Mouse (Mus musculus) heart, postnatal 36 days (tissue): ENCODE data around the gene Gm20521. TPM values are rescaled to one million over a fixed set of nuclear protein-coding genes. Genes with fewer than 3 reads are reported as not detected.

Source experiments
- DNase-seq, 2 experiments: peaks; one replicate each; pipeline ENCODE4 v3.0.0; 2021 to 2022
- intact Hi-C: fragments of 180-260 bp; cut with DNase I; formaldehyde crosslinking; loops from one replicate; pipeline ENCODE4 v1.15.1; 2025
- total RNA-seq, 2 experiments: library from RNA; stranded (reverse); gene quantifications; 2 replicates each; pipeline ENCODE4 v1.2.3; 2021

The Gm20521 gene
- 1 to 10 TPM; 3.5 to 6.6 TPM for total RNA-seq

GRCm38 (mm10) chr14:54883154-54884021 lies at the start of gene Gm20521, which contains the start of gene Bcl2l2:
TSS of gene Gm20521 (plus strand) at chr14:54883441.
TSS of gene Bcl2l2 (plus strand) at chr14:54883377.
- intact Hi-C loops: loop anchor here (10.0 kb wide), 1 partner anchor 629 kb away; the partner anchor contains the start of genes Abhd4 and Dad1
- peak; percentile 80 to 82 for DNase-seq

GRCm38 (mm10) chr14:54843461-54843860 lies 39.8 kb upstream of the Gm20521 start:
- intact Hi-C loops: loop anchor here (1.0 to 5.0 kb wide), 4 partner anchors 95 to 259 kb away; no protein-coding TSS in a partner anchor
- DNase-seq: peak in 1 of 2 experiments; percentile 5

- intact Hi-C loops: no loop called here
- no peak for DNase-seq
Observed at GRCm38 (mm10) chr14:54855726-54856125, 27.5 kb upstream of the Gm20521 start.

- intact Hi-C loops: no loop called here
- DNase-seq: no peak
Observed at GRCm38 (mm10) chr14:54856703-54857102, 26.5 kb upstream of the Gm20521 start.

GRCm38 (mm10) chr14:54857891-54858290 lies 25.4 kb upstream of the Gm20521 start:
- intact Hi-C loops: no loop called here
- no peak for DNase-seq

- intact Hi-C loops: loop anchor here (1.0 to 5.0 kb wide), 2 partner anchors 146 to 227 kb away; no protein-coding TSS in a partner anchor
- peak; percentile 40 to 74 for DNase-seq
Observed at GRCm38 (mm10) chr14:54860511-54860910, 22.7 kb upstream of the Gm20521 start.

- intact Hi-C loops: loop anchor here (5.0 kb wide), 1 partner anchor 224 kb away; no protein-coding TSS in a partner anchor
- peak; percentile 89 to 91 for DNase-seq
Observed at GRCm38 (mm10) chr14:54863501-54864312, 19.5 kb upstream of the Gm20521 start.

- no peak for DNase-seq
- intact Hi-C loops: loop anchor here (5.0 kb wide), 1 partner anchor 223 kb away; no protein-coding TSS in a partner anchor
Observed at GRCm38 (mm10) chr14:54864313-54865036, 18.8 kb upstream of the Gm20521 start.

- intact Hi-C loops: loop anchor here (2.0 kb wide), 1 partner anchor 27 kb away; the partner anchor contains the start of gene Pabpn1
- DNase-seq: no peak
Observed at GRCm38 (mm10) chr14:54865626-54866025, 17.6 kb upstream of the Gm20521 start.

- intact Hi-C loops: loop anchor here (2.0 kb wide), 1 partner anchor 27 kb away; the partner anchor contains the start of gene Pabpn1
- no peak for DNase-seq
Observed at GRCm38 (mm10) chr14:54866268-54866667, 17.0 kb upstream of the Gm20521 start.

GRCm38 (mm10) chr14:54866936-54867335 lies 16.3 kb upstream of the Gm20521 start:
- no peak for DNase-seq
- intact Hi-C loops: loop anchor here (2.0 kb wide), 1 partner anchor 26 kb away; the partner anchor contains the start of gene Pabpn1

- intact Hi-C loops: no loop called here
- no peak for DNase-seq
Observed at GRCm38 (mm10) chr14:54868026-54868425, 15.2 kb upstream of the Gm20521 start.

GRCm38 (mm10) chr14:54870861-54871260 lies 12.4 kb upstream of the Gm20521 start, which contains the start of gene Homez:
TSS of gene Homez (minus strand) at chr14:54870961.
- DNase-seq: no peak
- intact Hi-C loops: no loop called here

- intact Hi-C loops: no loop called here
- no peak for DNase-seq
Observed at GRCm38 (mm10) chr14:54874165-54874564, 9.1 kb upstream of the Gm20521 start.

- intact Hi-C loops: no loop called here
- no peak for DNase-seq
Observed at GRCm38 (mm10) chr14:54875844-54876538, 7.2 kb upstream of the Gm20521 start.

GRCm38 (mm10) chr14:54876539-54877047 lies 6.6 kb upstream of the Gm20521 start:
- intact Hi-C loops: no loop called here
- DNase-seq: peak; percentile 83 to 89

- DNase-seq: peak; percentile 68 to 78
- intact Hi-C loops: no loop called here
Observed at GRCm38 (mm10) chr14:54877048-54877715, 6.1 kb upstream of the Gm20521 start, which contains the start of gene Ppp1r3e. TSS of gene Ppp1r3e (minus strand) at chr14:54877550.

- intact Hi-C loops: loop anchor here (10.0 kb wide), 1 partner anchor 629 kb away; the partner anchor contains the start of genes Abhd4 and Dad1
- DNase-seq: no peak
Observed at GRCm38 (mm10) chr14:54884022-54884712, 926 bp downstream of the Gm20521 start.
